Mouse (Mus musculus) heart, embryonic 14.5 days (tissue): Measurements from ENCODE around the gene Gm7138. TPM values are rescaled to one million over a fixed set of nuclear protein-coding genes. Genes with fewer than 3 reads are reported as not detected.
"Not testable (repeated sequence)": the region's sequence is repeated elsewhere in the genome, so short reads cannot be mapped to it uniquely, and the experiment has no call there.

ENCODE experiments used
- ATAC-seq: fragments of 200-750 bp; cut with Nextera tagmentation; 2 replicates; pipeline ENCODE4 v1.8.0; 2017; ENCODE audit warnings: low read depth, moderate TSS enrichment; ENCODE audit not compliant: insufficient number of reproducible peaks, insufficient read depth, low FRiP score
- H3K27ac ChIP-seq, 2 experiments: fragments of 200-500 bp in 1 of 2; fragments of 300-500 bp in 1 of 2; sonication (generic) in 1 of 2; replicated peaks in 1 of 2; 2 replicates each; pipeline ENCODE4 v1.5.1; 2012 to 2014; ENCODE audit warnings: low read depth in 2 of 2, low read length in 2 of 2, control low read depth in 1 of 2, mild to moderate bottlenecking in 1 of 2, mixed read lengths in 1 of 2; ENCODE audit not compliant: control insufficient read depth in 1 of 2, insufficient read depth in 1 of 2
- H3K27me3 ChIP-seq: fragments of 300-500 bp; sonication (generic); 2 replicates; pipeline ENCODE4 v1.6.1; 2014; ENCODE audit warnings: mild to moderate bottlenecking, low read length, control low read depth; ENCODE audit not compliant: control insufficient read depth, insufficient read depth
- H3K36me3 ChIP-seq: fragments of 300-500 bp; sonication (generic); 2 replicates; pipeline ENCODE4 v1.6.1; 2014; ENCODE audit warnings: mild to moderate bottlenecking, control low read depth, low read length, mixed read lengths; ENCODE audit not compliant: control insufficient read depth, insufficient read depth
- H3K4me1 ChIP-seq, 2 experiments: fragments of 200-500 bp in 1 of 2; fragments of 300-500 bp in 1 of 2; sonication (generic) in 1 of 2; 2 replicates each; pipeline ENCODE4 v1.6.1; 2012 to 2014; ENCODE audit warnings: low read length in 2 of 2, control low read depth in 1 of 2, mixed read lengths in 1 of 2; ENCODE audit not compliant: control insufficient read depth in 2 of 2, insufficient read depth in 2 of 2
- H3K4me2 ChIP-seq: fragments of 300-500 bp; sonication (generic); 2 replicates; pipeline ENCODE4 v1.6.1; 2014; ENCODE audit warnings: mild to moderate bottlenecking, low read length
- H3K4me3 ChIP-seq, 2 experiments: fragments of 200-500 bp in 1 of 2; fragments of 300-500 bp in 1 of 2; sonication (generic) in 1 of 2; 2 replicates each; pipeline ENCODE4 v1.5.1; 2012 to 2014; ENCODE audit warnings: low read length in 2 of 2, mild to moderate bottlenecking in 2 of 2, control low read depth in 1 of 2, low read depth in 1 of 2, moderate library complexity in 1 of 2; ENCODE audit not compliant: control insufficient read depth in 1 of 2, insufficient read depth in 1 of 2
- H3K9ac ChIP-seq: fragments of 300-500 bp; sonication (generic); 2 replicates; pipeline ENCODE4 v1.6.1; 2014; ENCODE audit warnings: mild to moderate bottlenecking, low read length
- H3K9me3 ChIP-seq: fragments of 300-500 bp; sonication (generic); 2 replicates; pipeline ENCODE4 v1.6.1; 2016; ENCODE audit warnings: low read length, control low read depth; ENCODE audit not compliant: control insufficient read depth
- WGBS: fragments of 180-500 bp; shearing (Covaris S2); extraction: QIAGEN DNeasy Blood & Tissue Kit; methylation state at CpG from one replicate; pipeline ENCODE4 v1.1.7; 2014; 5-methylcytosine and 5-hydroxymethylcytosine counted together
- polyA plus RNA-seq: library from polyadenylated mRNA; unstranded; fragments of >200 nt; fragmentation: Nextera tagmentation; extraction: Ambion mirVana; gene quantifications from 2 replicates; pipeline ENCODE4 v1.2.1, GENCODE M21; 2014

Gene Gm7138
- polyA plus RNA-seq, 1 experiment from 2014 or later, result not detected

GRCm38 (mm10) chr10:77798164-77798920, 21.6 kb upstream of the Gm7138 start:
- WGBS, result 34% methylated on average over 3 of the region's 3 CpGs
- not testable (repeated sequence) for H3K9me3 ChIP-seq, H3K36me3 ChIP-seq, H3K9ac ChIP-seq, ATAC-seq, H3K4me3 ChIP-seq, H3K4me2 ChIP-seq, H3K27me3 ChIP-seq
- Histone ChIP-seq H3K27ac (peak overlapping the region in 1 of 2 experiments; percentile 28; a peak in 1 of 4 replicates), H3K4me1 (peaks cover 7 to 13% of the 10 kb centered on the region in 2 experiments; a peak in 2 of 4 replicates)

- no peaks in the 10 kb centered on the region for H3K27me3 ChIP-seq
- no peaks in the 10 kb centered on the region for H3K9me3 ChIP-seq
- no peak overlapping the region for H3K9ac ChIP-seq
- no peak; the same call in 1 of the 2 replicates for ATAC-seq
- H3K4me3 ChIP-seq, result no peak overlapping the region
- WGBS, result 5% methylated on average over 3 of the region's 3 CpGs
- H3K27ac ChIP-seq, result peak overlapping the region in 1 of 2 experiments; percentile 28; a peak in 1 of 4 replicates
- no peak overlapping the region for H3K4me2 ChIP-seq
- H3K36me3 ChIP-seq, result no peaks in the 10 kb centered on the region
- H3K4me1 ChIP-seq, result peaks cover 7 to 13% of the 10 kb centered on the region in 2 experiments; a peak in 2 of 4 replicates
Measured at GRCm38 (mm10) chr10:77797677-77798076, 20.9 kb upstream of the Gm7138 start.

DNA sequence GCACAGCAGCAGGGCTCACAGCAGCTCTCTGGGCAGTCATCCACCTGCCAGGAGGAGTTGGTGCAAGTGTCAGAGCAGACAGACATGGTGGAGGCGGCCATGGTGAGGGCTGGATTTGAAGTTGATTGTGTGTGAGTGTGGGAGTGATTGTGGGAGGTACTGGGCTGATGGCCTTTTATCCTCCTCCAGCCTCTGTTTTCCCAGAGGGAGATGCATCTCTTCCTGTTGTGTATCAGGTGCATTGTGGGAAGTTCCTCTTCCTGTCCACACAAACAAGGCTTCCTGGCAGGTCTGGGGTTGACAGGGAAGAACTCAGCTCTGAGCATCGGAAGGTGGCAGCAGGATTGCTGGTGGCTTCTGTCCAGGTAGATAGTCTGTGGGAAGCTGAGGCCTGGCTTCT, 18.2 kb upstream of the Gm7138 start, which contains the start of gene Gm9639:
Gm9639 (minus strand) TSS at position 101 of the 400 bp plus-strand sequence.
- no peak within 1 kb of the TSS for H3K9ac ChIP-seq
- no peak for ATAC-seq
- H3K27ac ChIP-seq, result no peak within 1 kb of the TSS
- no peak within 1 kb of the TSS for H3K4me2 ChIP-seq
- H3K36me3 ChIP-seq, result no peaks in the 10 kb centered on the region
- no peak within 1 kb of the TSS for H3K4me3 ChIP-seq
- peaks cover 7 to 13% of the 10 kb centered on the region in 2 experiments; a peak in 2 of 4 replicates for H3K4me1 ChIP-seq
- no peaks in the 10 kb centered on the region for H3K9me3 ChIP-seq
- 69% methylated on average over 2 of the region's 2 CpGs for WGBS
- H3K27me3 ChIP-seq, result no peaks in the 10 kb centered on the region

GRCm38 (mm10) chr10:77788621-77789020, 11.9 kb upstream of the Gm7138 start:
- no peak overlapping the region for H3K4me2 ChIP-seq
- H3K36me3 ChIP-seq, result no peaks in the 10 kb centered on the region
- H3K27me3 ChIP-seq, result no peaks in the 10 kb centered on the region
- H3K4me1 ChIP-seq, result no peaks in the 10 kb centered on the region
- H3K9ac ChIP-seq, result no peak overlapping the region
- no peaks in the 10 kb centered on the region for H3K9me3 ChIP-seq
- 69% methylated on average over 2 of the region's 2 CpGs for WGBS
- H3K4me3 ChIP-seq, result no peak overlapping the region
- no peak overlapping the region for H3K27ac ChIP-seq
- no peak for ATAC-seq

DNA sequence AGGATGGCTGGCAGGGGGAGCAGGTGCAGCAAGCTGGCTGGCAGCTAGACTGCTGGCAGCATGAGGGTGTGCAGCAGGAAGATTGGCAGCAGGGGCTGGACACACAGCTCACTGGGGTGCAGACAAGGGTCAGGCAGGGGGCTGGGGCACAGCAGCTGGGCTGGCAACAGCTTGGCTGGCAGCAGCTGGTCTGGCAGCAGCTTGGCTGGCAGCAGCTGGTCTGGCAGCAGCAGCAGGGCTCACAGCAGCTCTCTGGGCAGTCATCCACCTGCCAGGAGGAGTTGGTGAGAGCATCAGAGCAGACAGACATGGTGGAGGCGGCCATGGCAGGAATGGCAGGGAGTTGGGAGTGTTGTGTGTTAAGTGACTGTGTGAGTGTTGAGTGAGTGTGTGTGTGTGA, 11.1 kb upstream of the Gm7138 start, which contains the start of gene Gm7137:
Gm7137 (minus strand) TSS at position 325 of the 400 bp plus-strand sequence.
- not testable (repeated sequence) for ATAC-seq, H3K4me3 ChIP-seq, H3K27ac ChIP-seq, H3K36me3 ChIP-seq, H3K9me3 ChIP-seq, H3K4me1 ChIP-seq, H3K27me3 ChIP-seq, H3K4me2 ChIP-seq, H3K9ac ChIP-seq
- 20% methylated on average over 1 of the region's 1 CpGs for WGBS

GRCm38 (mm10) chr10:77783396-77783795, 6.7 kb upstream of the Gm7138 start:
- WGBS, result 21% methylated on average over 1 of the region's 3 CpGs
- not testable (repeated sequence) for ATAC-seq

GRCm38 (mm10) chr10:77782442-77782841, 5.7 kb upstream of the Gm7138 start, which contains the start of gene Gm3250:
Gm3250 (minus strand) TSS chr10:77782542.
- not testable (repeated sequence) for H3K4me3 ChIP-seq, H3K36me3 ChIP-seq, H3K9ac ChIP-seq, H3K9me3 ChIP-seq, H3K4me2 ChIP-seq, ATAC-seq, H3K4me1 ChIP-seq, H3K27ac ChIP-seq, H3K27me3 ChIP-seq
- no CpG with 5 or more reads among the region's 1 CpGs for WGBS

More at GRCm38 (mm10) chr10:77783396-77783795, 6.7 kb upstream of the Gm7138 start:
- not testable (repeated sequence) for H3K4me1 ChIP-seq, H3K9me3 ChIP-seq, H3K9ac ChIP-seq, H3K27me3 ChIP-seq, H3K4me2 ChIP-seq, H3K27ac ChIP-seq, H3K36me3 ChIP-seq, H3K4me3 ChIP-seq
